Comparison of ENCODE assay signal across 8 mouse cellular contexts in genomic region chr6:116198173-116198572, GRCm38 (mm10). TPM values are rescaled to one million over a fixed set of nuclear protein-coding genes. Genes with fewer than 3 reads are reported as not detected.
DNase-seq lines count a peak whose midpoint lies in the region; ATAC-seq and TF ChIP-seq lines count a peak whose summit lies in the region.

No protein-coding gene starts in this region.

- no peak overlapping the region for H3K27ac ChIP-seq in forebrain, embryonic 14.5 days (ENCODE audit: low read depth, low read length)
- H3K27ac ChIP-seq in forebrain, embryonic 11.5 days (ENCODE audit: low read depth, low read length), result no peak overlapping the region
- H3K27ac ChIP-seq in midbrain, embryonic 14.5 days (replicated peaks; ENCODE audit: low read depth, low read length), result no peak overlapping the region
- no peak overlapping the region for H3K27ac ChIP-seq in midbrain, embryonic 15.5 days
- no peak overlapping the region for H3K27ac ChIP-seq in cortical plate, adult 2 months (ENCODE audit: insufficient read depth, low read length)

- no peak overlapping the region for H3K9ac ChIP-seq in forebrain, embryonic 14.5 days (ENCODE audit: low read length)
- H3K9ac ChIP-seq in forebrain, embryonic 11.5 days (ENCODE audit: low read length), result no peak overlapping the region
- H3K9ac ChIP-seq in midbrain, embryonic 14.5 days (replicated peaks; ENCODE audit: low read length), result no peak overlapping the region
- H3K9ac ChIP-seq in midbrain, embryonic 15.5 days, result no peak overlapping the region

- H3K4me1 ChIP-seq in forebrain, embryonic 14.5 days (ENCODE audit: control insufficient read depth, insufficient read depth, low read length), result no peaks in the 10 kb centered on the region
- H3K4me1 ChIP-seq in forebrain, embryonic 11.5 days (replicated peaks; ENCODE audit: control insufficient read depth, insufficient read depth, low read length), result peaks cover 2% of the 10 kb centered on the region; the same call in 1 of the 2 replicates
- peaks cover 6% of the 10 kb centered on the region; the same call in 1 of the 2 replicates for H3K4me1 ChIP-seq in midbrain, embryonic 14.5 days (ENCODE audit: control insufficient read depth, insufficient read depth, low read length)
- peaks cover 6% of the 10 kb centered on the region for H3K4me1 ChIP-seq in midbrain, embryonic 15.5 days
- H3K4me1 ChIP-seq in cortical plate, adult 2 months (ENCODE audit: control insufficient read depth, insufficient read depth, low read length), result peaks cover 1% of the 10 kb centered on the region; the same call in 1 of the 2 replicates

- H3K27me3 ChIP-seq in forebrain, embryonic 14.5 days (replicated peaks; ENCODE audit: control insufficient read depth, insufficient read depth, low read length), result no peaks in the 10 kb centered on the region
- no peaks in the 10 kb centered on the region for H3K27me3 ChIP-seq in forebrain, embryonic 11.5 days (ENCODE audit: control insufficient read depth, insufficient read depth, low read length)
- H3K27me3 ChIP-seq in midbrain, embryonic 14.5 days (ENCODE audit: control insufficient read depth, insufficient read depth, low read length), result no peaks in the 10 kb centered on the region
- no peaks in the 10 kb centered on the region for H3K27me3 ChIP-seq in midbrain, embryonic 15.5 days (replicated peaks)

- no peak for TF ChIP-seq POLR2A in cortical plate, adult 2 months (IDR thresholded peaks at IDR 0.05; ENCODE audit: extremely low read depth, insufficient read depth, low read length)

- WGBS in forebrain, embryonic 14.5 days, result 34% methylated on average over 3 of the region's 3 CpGs
- WGBS in forebrain, embryonic 11.5 days, result 49% methylated on average over 3 of the region's 3 CpGs
- WGBS in midbrain, embryonic 14.5 days, result 34% methylated on average over 3 of the region's 3 CpGs
- whole genome bisulfite sequencing in midbrain, embryonic 15.5 days, result 33% methylated on average over 3 of the region's 3 CpGs

- no peaks in the 10 kb centered on the region for H3K36me3 ChIP-seq in forebrain, embryonic 14.5 days (ENCODE audit: control insufficient read depth, insufficient read depth, low read length)
- no peaks in the 10 kb centered on the region for H3K36me3 ChIP-seq in forebrain, embryonic 11.5 days (ENCODE audit: control insufficient read depth, insufficient read depth, low read length)
- H3K36me3 ChIP-seq in midbrain, embryonic 14.5 days (ENCODE audit: control insufficient read depth, insufficient read depth, low read length), result no peaks in the 10 kb centered on the region
- H3K36me3 ChIP-seq in midbrain, embryonic 15.5 days (replicated peaks), result no peaks in the 10 kb centered on the region

- no peak overlapping the region for H3K4me3 ChIP-seq in forebrain, embryonic 14.5 days (ENCODE audit: low read depth, low read length)
- no peak overlapping the region for H3K4me3 ChIP-seq in forebrain, embryonic 11.5 days (ENCODE audit: low read depth, low read length)
- no peak overlapping the region for H3K4me3 ChIP-seq in midbrain, embryonic 14.5 days (replicated peaks; ENCODE audit: low read depth, low read length)
- no peak overlapping the region for H3K4me3 ChIP-seq in midbrain, embryonic 15.5 days
- H3K4me3 ChIP-seq in cortical plate, adult 2 months (ENCODE audit: insufficient read depth, low read length), result no peak overlapping the region

- no peak overlapping the region for H3K4me2 ChIP-seq in forebrain, embryonic 14.5 days (ENCODE audit: low read length)
- H3K4me2 ChIP-seq in forebrain, embryonic 11.5 days (ENCODE audit: low read depth, low read length, severe bottlenecking), result no peak overlapping the region
- no peak overlapping the region for H3K4me2 ChIP-seq in midbrain, embryonic 14.5 days (ENCODE audit: low read length)
- no peak overlapping the region for H3K4me2 ChIP-seq in midbrain, embryonic 15.5 days

- peak; percentile 51; the same call in 1 of the 2 replicates for ATAC-seq in forebrain, embryonic 14.5 days
- ATAC-seq in forebrain, embryonic 11.5 days (replicated peaks; ENCODE audit: low FRiP score), result no peak; the same call in 1 of the 2 replicates
- ATAC-seq in midbrain, embryonic 14.5 days (ENCODE audit: low FRiP score, low TSS enrichment), result no peak
- no peak for ATAC-seq in midbrain, embryonic 15.5 days (replicated peaks)

- H3K9me3 ChIP-seq in forebrain, embryonic 14.5 days (replicated peaks; ENCODE audit: control insufficient read depth, low read length), result no peaks in the 10 kb centered on the region
- no peaks in the 10 kb centered on the region for H3K9me3 ChIP-seq in forebrain, embryonic 11.5 days (ENCODE audit: control insufficient read depth, low read length)
- no peaks in the 10 kb centered on the region for H3K9me3 ChIP-seq in midbrain, embryonic 14.5 days (ENCODE audit: control insufficient read depth, low read length)
- no peaks in the 10 kb centered on the region for H3K9me3 ChIP-seq in midbrain, embryonic 15.5 days

- peak; percentile 55 for TF ChIP-seq CTCF in cortical plate, adult 2 months (IDR thresholded peaks at IDR 0.05; ENCODE audit: extremely low read depth, insufficient read depth, low read length)

- peak; percentile 46 for DNase-seq in forebrain, embryonic 14.5 days (ENCODE audit: low spot score)
- DNase-seq in forebrain, embryonic 11.5 days (ENCODE audit: low spot score), result no peak
- peak; percentile 67 for DNase-seq in midbrain, embryonic 14.5 days
- peak; percentile 56 for DNase-seq in lung, postnatal 36 days
- no peak for DNase-seq in layer of hippocampus, postnatal 36 days
- DNase-seq in cerebellum, adult 9-11 months, result no peak

RNA-seq across cellular contexts. Expression of gene Tmcc1, which starts 4.9 kb away (rescaled TPM):
- 22.7 and 22.8 TPM in 2 replicates for polyA plus RNA-seq in forebrain, embryonic 14.5 days (2014; fragmentation: Nextera tagmentation; extraction: Ambion mirVana)
- polyA plus RNA-seq in forebrain, embryonic 11.5 days (2014; fragmentation: Nextera tagmentation; extraction: Ambion mirVana), result 19.9 and 21.0 TPM in 2 replicates
- 25.8 and 26.2 TPM in 2 replicates for polyA plus RNA-seq in midbrain, embryonic 14.5 days (2014; fragmentation: Nextera tagmentation; extraction: Ambion mirVana)
- 28.8 and 31.1 TPM in 2 replicates for polyA plus RNA-seq in midbrain, embryonic 15.5 days (2015; fragmentation: Nextera tagmentation; extraction: Ambion mirVana)
- 48.4 and 48.7 TPM in 2 replicates for polyA plus RNA-seq in cortical plate, adult 2 months (2012; rRNA removed)
- total RNA-seq in layer of hippocampus, postnatal 36 days (2021), result 10 to 100 TPM; 80.7 to 90.9 TPM

RNA-seq across cellular contexts. Expression of gene Washc2, which starts 9.7 kb away (rescaled TPM):
- 37.9 and 45.2 TPM in 2 replicates for polyA plus RNA-seq in forebrain, embryonic 14.5 days (2014; fragmentation: Nextera tagmentation; extraction: Ambion mirVana)
- 48.0 and 54.2 TPM in 2 replicates for polyA plus RNA-seq in forebrain, embryonic 11.5 days (2014; fragmentation: Nextera tagmentation; extraction: Ambion mirVana)
- 48.5 and 60.4 TPM in 2 replicates for polyA plus RNA-seq in midbrain, embryonic 14.5 days (2014; fragmentation: Nextera tagmentation; extraction: Ambion mirVana)
- 68.4 and 76.4 TPM in 2 replicates for polyA plus RNA-seq in midbrain, embryonic 15.5 days (2015; fragmentation: Nextera tagmentation; extraction: Ambion mirVana)
- polyA plus RNA-seq in cortical plate, adult 2 months (2012; rRNA removed), result 115 and 121 TPM in 2 replicates
- 100 to 1,000 TPM in 1 of 2 experiments, 10 to 100 TPM in 1; 97.6 to 105 TPM for total RNA-seq in layer of hippocampus, postnatal 36 days (2021)

Comparison
In these comparisons a context has a peak if more than half of its experiments do, and no peak if none do; other contexts are left out.
1. DNase-seq: peak in forebrain, embryonic 14.5 days (single experiment), midbrain, embryonic 14.5 days (single experiment) and lung, postnatal 36 days (single experiment); none in forebrain, embryonic 11.5 days (single experiment), layer of hippocampus, postnatal 36 days (0 of 2) and cerebellum, adult 9-11 months (single experiment).